Mouse (Mus musculus) kidney, embryonic 14.5 days (tissue): ENCODE results near the gene Thrap3. TPM values are rescaled to one million over a fixed set of nuclear protein-coding genes. Genes with fewer than 3 reads are reported as not detected.

Experiments
- ATAC-seq: fragments of 200-750 bp; cut with Nextera tagmentation; 2 replicates; pipeline ENCODE4 v1.8.0; 2017; ENCODE audit warnings: moderate number of reproducible peaks, mild to moderate bottlenecking, moderate TSS enrichment, moderate library complexity; ENCODE audit not compliant: low FRiP score, low TSS enrichment
- H3K27ac ChIP-seq: fragments of 300-500 bp; sonication (generic); 2 replicates; pipeline ENCODE4 v1.5.1; 2014; ENCODE audit warnings: low read depth, mild to moderate bottlenecking, low read length, moderate library complexity, mixed read lengths
- H3K27me3 ChIP-seq: fragments of 300-500 bp; sonication (generic); 2 replicates; pipeline ENCODE4 v1.6.1; 2014; ENCODE audit warnings: mild to moderate bottlenecking, low read length; ENCODE audit not compliant: control insufficient read depth, insufficient read depth
- H3K36me3 ChIP-seq: fragments of 300-500 bp; sonication (generic); 2 replicates; pipeline ENCODE4 v1.6.1; 2014; ENCODE audit warnings: low read length, mixed read lengths; ENCODE audit not compliant: control insufficient read depth, insufficient read depth
- H3K4me1 ChIP-seq: fragments of 300-500 bp; sonication (generic); 2 replicates; pipeline ENCODE4 v1.6.1; 2014; ENCODE audit warnings: low read length, mixed read lengths; ENCODE audit not compliant: control insufficient read depth, insufficient read depth
- H3K4me2 ChIP-seq: fragments of 300-500 bp; sonication (generic); replicated peaks from 2 replicates; pipeline ENCODE4 v1.6.1; 2014; ENCODE audit warnings: low read depth, mild to moderate bottlenecking, low read length
- H3K4me3 ChIP-seq: fragments of 300-500 bp; sonication (generic); 2 replicates; pipeline ENCODE4 v1.5.1; 2014; ENCODE audit warnings: mild to moderate bottlenecking, low read length
- H3K9ac ChIP-seq: fragments of 300-500 bp; sonication (generic); 2 replicates; pipeline ENCODE4 v1.6.1; 2014; ENCODE audit warnings: low read depth, mild to moderate bottlenecking, low read length, moderate library complexity
- H3K9me3 ChIP-seq: fragments of 300-500 bp; sonication (generic); 2 replicates; pipeline ENCODE4 v1.6.1; 2016; ENCODE audit warnings: low read length; ENCODE audit not compliant: control insufficient read depth
- WGBS: fragments of 180-500 bp; shearing (Covaris S2); extraction: QIAGEN DNeasy Blood & Tissue Kit; methylation state at CpG from one replicate; pipeline ENCODE4 v1.1.7; 2014; 5-methylcytosine and 5-hydroxymethylcytosine counted together
- polyA plus RNA-seq: library from polyadenylated mRNA; unstranded; fragments of >200 nt; fragmentation: Nextera tagmentation; extraction: Ambion mirVana; gene quantifications from 2 replicates; pipeline ENCODE4 v1.2.1, GENCODE M21; 2014

Thrap3 gene
- polyA plus RNA-seq, 1 experiment from 2014 or later, result 281 TPM

DNA sequence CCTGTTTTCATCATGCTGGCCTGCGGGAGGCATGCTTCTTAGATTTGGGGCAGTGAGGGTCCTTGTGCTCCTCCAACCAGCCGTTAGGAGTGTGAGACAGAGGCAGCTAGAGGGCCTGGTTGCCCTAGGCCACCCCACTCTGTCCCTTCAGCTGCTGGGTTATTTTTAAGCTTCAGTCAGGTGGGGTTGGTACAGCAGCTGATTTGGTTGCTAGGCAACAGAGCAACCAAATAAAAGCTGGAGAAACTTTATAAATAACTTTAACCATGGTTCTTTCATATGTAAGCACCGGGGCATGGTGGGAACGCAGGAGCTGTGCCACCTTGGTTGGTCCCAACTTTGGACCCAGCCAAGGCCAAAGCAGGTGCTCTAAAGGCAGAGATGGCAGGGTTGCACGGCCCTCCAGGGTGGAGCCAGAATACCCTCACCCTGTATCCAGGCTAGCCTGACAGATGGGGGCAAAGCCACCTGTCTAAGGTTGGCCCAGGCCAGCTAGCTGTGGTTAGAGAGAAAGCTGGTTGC lies 35.2 kb upstream of the Thrap3 start:
- no peaks in the 10 kb centered on the region for H3K27me3 ChIP-seq
- no peak overlapping the region for H3K9ac ChIP-seq
- H3K27ac ChIP-seq, result no peak overlapping the region
- 75% methylated on average over 5 of the region's 5 CpGs for WGBS
- H3K4me2 ChIP-seq, result no peak overlapping the region
- no peak overlapping the region for H3K4me3 ChIP-seq
- H3K9me3 ChIP-seq, result no peaks in the 10 kb centered on the region
- no peaks in the 10 kb centered on the region for H3K4me1 ChIP-seq
- ATAC-seq, result no peak
- H3K36me3 ChIP-seq, result peaks cover 97% of the 10 kb centered on the region

DNA sequence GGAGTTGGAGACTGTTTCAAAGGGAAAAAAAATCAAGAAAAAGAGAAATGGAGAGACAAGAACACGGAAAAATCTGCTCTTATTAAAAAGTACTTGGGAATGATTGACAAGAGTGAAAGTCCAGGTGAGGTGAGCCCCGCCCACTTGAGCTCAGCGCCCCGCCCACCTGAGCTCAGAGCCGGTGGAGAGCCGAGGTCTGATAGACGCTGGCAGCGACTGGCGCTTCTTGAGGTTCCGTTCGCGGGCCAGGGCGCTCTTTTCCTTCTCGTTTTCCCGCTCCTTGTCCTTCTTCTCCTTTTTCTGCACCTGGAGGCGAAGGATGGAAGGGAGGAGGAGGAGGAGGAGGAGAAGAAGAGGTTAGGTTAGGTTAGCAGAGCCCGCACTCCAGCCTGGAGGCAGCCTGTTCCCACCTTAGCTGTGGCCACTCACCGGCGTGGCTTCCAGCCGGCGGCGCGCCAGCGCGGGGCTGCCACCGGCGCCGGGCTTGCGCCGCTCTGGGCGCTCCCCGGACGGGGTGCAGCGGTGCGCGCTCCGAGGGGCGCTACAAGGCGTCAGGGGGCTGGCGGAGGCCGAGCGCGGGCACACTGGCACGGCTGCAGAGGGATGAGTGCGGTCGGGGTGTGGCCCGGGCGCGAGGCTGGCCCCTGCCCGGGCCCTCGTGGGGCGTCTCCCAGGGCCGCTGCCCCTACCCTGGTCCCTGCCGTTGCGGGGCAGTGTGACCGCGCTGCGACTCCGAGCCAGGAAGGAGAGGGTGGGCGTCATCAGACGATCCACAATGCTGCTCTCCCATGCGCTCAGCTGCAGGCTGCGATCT lies 34.1 kb upstream of the Thrap3 start:
- no peaks in the 10 kb centered on the region for H3K27me3 ChIP-seq
- no peak overlapping the region for H3K4me2 ChIP-seq
- peaks cover 98% of the 10 kb centered on the region for H3K36me3 ChIP-seq
- H3K27ac ChIP-seq, result no peak overlapping the region
- no peaks in the 10 kb centered on the region for H3K4me1 ChIP-seq
- H3K9ac ChIP-seq, result peak overlapping the region; percentile 23; the same call in 1 of the 2 replicates
- no peak overlapping the region for H3K4me3 ChIP-seq
- ATAC-seq, result peak; percentile 24; the same call in 1 of the 2 replicates
- no peaks in the 10 kb centered on the region for H3K9me3 ChIP-seq
- 54% methylated on average over 56 of the region's 63 CpGs for WGBS

DNA sequence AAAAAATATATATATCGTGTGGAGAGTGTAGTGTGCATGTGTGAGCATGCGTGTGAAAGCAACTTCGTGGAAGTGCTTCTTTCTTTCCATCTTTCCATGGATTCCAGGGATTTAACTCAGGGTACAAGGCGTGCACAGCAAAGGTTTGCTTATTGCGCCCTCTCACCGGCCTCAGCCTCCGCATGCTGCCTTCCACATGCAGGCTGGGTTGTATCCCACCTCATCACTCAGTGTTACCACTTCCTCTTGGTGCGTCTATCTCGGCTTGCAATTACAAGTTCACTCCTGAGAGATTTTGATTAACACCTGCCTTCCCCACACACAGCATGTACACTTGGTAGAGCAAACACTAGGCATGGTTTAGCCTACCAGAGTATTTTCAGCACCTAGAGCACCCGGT lies 32.6 kb upstream of the Thrap3 start:
- Histone ChIP-seq H3K4me2 (no peak overlapping the region), H3K36me3 (peaks cover 98% of the 10 kb centered on the region), H3K27me3 (no peaks in the 10 kb centered on the region), H3K4me1 (no peaks in the 10 kb centered on the region), H3K9ac (no peak overlapping the region), H3K9me3 (no peaks in the 10 kb centered on the region), H3K4me3 (no peak overlapping the region), H3K27ac (no peak overlapping the region)
- WGBS, result 90% methylated on average over 10 of the region's 10 CpGs
- no peak for ATAC-seq

DNA sequence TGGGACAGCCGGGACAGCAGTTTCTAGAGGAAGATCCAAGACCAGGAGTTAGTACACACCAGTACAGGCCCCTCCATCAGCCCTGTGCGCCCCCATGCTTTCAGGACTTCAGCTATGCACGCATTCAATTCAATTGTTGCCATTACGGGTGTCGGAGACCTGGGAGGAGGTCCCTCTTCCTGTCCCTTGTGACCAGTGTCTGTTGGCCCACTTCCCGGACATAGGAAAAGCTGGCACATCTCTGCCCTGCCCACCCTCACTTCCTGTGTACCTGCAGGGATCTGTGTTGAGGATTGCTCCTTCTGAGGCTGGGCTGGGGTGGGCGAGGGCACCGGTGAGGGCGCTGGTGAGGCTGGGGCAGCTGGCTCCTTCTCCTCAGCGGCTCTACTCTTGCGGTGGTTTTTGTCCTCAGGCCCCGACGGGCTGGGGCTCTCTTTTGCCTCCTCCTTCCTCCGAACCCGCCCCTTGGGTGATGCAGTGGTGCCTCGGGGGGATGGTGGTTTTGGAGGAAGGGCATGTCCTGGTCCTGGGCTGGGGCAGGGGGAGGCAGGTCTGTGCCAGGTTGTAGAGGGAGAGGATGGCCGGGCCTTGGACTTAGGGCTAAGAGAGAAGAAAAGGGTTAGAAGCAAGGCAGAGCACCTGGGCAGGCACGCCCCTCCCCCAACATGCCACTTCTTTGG lies 32.1 kb upstream of the Thrap3 start:
- WGBS, result 87% methylated on average over 18 of the region's 18 CpGs
- H3K4me3 ChIP-seq, result no peak overlapping the region
- no peaks in the 10 kb centered on the region for H3K4me1 ChIP-seq
- H3K9ac ChIP-seq, result no peak overlapping the region
- no peak overlapping the region for H3K4me2 ChIP-seq
- no peak overlapping the region for H3K27ac ChIP-seq
- no peaks in the 10 kb centered on the region for H3K27me3 ChIP-seq
- peaks cover 94% of the 10 kb centered on the region for H3K36me3 ChIP-seq
- H3K9me3 ChIP-seq, result no peaks in the 10 kb centered on the region
- no peak for ATAC-seq

DNA sequence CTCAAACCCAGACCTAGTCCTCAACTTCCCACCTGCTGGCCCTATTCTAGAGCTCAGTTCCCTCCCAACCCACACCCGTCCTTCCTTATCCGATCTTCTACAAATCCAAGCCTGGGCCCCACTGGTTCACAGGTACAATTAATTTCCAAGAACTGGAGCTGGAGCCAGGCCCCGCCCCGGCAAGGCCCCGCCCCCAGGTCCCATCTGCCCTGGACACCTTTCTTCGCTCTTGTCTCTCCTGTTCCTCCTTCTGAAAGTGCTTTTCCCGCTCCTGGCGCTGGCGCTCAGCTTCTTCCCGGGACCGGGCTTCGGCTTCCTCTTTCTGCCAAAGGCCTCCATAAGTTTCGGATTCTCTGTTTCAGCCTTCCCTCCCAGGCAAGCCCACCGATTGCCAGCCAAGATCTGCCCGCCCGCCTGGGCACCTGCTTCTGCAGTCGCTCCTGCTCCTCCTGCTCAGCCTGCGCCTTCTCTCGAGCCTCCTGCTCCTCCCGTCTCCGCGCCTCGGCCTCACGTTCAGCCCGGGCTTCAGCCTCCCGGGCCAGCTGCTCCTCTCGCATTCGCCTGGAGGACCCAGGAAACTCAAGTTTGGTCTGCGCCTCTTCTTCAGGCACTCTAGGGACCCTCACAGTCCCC lies 31.2 kb upstream of the Thrap3 start:
- Histone ChIP-seq H3K4me3 (no peak overlapping the region), H3K4me1 (no peaks in the 10 kb centered on the region), H3K4me2 (no peak overlapping the region), H3K27me3 (no peaks in the 10 kb centered on the region), H3K36me3 (peaks cover 85% of the 10 kb centered on the region), H3K9me3 (no peaks in the 10 kb centered on the region), H3K27ac (no peak overlapping the region), H3K9ac (no peak overlapping the region)
- WGBS, result 95% methylated on average over 29 of the region's 29 CpGs
- ATAC-seq, result no peak

DNA sequence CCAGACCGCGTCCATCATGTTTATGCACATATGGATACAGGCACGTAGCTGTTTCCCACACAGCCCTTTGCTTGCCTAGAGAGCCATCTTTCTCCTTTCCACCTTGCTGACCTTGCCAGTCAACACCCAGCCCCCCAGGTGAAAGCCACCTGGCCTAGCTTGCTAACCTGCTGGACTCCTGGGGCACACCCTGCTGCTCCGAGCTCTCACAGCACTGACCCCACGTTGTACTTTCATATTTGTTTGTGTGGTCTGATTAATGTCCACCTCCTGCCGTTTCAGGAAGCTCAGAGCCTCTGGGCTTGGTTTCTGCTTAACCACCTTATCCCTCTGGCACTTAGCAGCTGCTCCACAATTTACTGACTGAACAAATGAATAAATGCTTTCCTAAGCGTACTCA lies 27.3 kb upstream of the Thrap3 start:
- H3K9ac ChIP-seq, result no peak overlapping the region
- no peak for ATAC-seq
- no peaks in the 10 kb centered on the region for H3K27me3 ChIP-seq
- WGBS, result 69% methylated on average over 7 of the region's 7 CpGs
- H3K4me3 ChIP-seq, result no peak overlapping the region
- no peak overlapping the region for H3K4me2 ChIP-seq
- H3K27ac ChIP-seq, result no peak overlapping the region
- no peaks in the 10 kb centered on the region for H3K9me3 ChIP-seq
- H3K36me3 ChIP-seq, result peaks cover 48% of the 10 kb centered on the region
- H3K4me1 ChIP-seq, result no peaks in the 10 kb centered on the region

DNA sequence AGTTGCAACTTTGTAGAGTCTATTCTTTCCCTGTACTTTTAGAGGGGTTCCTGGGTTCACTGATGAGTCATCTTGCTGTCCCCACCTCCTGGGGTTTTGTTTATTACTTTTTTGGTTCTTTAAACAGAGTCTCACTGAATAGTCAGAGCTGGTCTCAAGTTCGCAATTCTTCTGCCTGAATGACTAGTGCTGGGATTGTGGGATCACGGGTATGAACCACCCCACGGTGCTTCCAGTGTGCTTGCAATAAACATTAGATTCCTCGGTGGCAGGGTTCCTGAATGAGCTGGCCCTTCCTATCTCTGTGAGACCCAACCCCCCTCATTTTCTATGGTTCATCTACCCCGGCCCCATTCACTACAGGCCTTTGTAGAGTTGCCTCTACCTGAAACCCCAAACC lies 25.6 kb upstream of the Thrap3 start:
- Histone ChIP-seq H3K36me3 (peaks cover 31% of the 10 kb centered on the region), H3K9me3 (no peaks in the 10 kb centered on the region), H3K4me1 (no peaks in the 10 kb centered on the region), H3K27ac (no peak overlapping the region), H3K4me2 (no peak overlapping the region), H3K9ac (no peak overlapping the region), H3K27me3 (no peaks in the 10 kb centered on the region), H3K4me3 (no peak overlapping the region)
- ATAC-seq, result no peak
- 26% methylated on average over 5 of the region's 5 CpGs for WGBS

DNA sequence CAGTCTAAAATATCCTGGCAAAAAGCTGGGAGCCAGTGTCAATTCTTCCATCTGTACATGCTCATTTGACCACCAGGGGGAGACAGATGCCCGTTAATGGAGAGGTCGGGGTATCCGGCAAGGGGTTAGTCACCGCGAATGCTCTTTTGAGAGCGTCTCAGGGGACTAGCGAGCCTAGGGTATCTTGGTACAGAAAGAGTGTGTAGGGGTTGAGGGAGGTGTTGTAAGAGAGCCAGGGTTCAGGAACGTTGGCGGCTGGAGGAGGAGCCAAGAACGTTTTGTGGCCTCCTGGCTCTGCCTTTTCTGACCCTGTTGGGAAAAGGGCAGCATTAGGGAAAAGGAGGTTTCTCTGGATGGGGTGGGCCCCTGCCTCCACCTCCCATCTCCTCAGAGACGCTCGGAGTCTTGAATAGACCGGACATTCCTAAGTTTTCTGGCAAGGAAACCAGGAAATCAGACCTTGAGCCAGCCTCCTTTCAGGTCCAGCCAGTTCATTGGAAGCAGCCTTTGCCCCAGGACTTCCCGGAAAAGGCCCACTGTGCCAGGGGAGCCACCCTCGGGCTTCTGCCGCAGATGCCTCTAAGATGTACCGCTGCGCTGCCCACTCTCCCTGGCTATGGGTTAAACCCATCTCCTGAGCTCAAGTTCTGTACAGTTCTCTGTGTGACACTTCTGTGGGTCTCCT lies 24.7 kb upstream of the Thrap3 start:
- H3K4me2 ChIP-seq, result peak overlapping the region; percentile 51
- peaks cover 21% of the 10 kb centered on the region for H3K36me3 ChIP-seq
- ATAC-seq, result peak; percentile 84
- H3K4me1 ChIP-seq, result no peaks in the 10 kb centered on the region
- peak overlapping the region; percentile 25; the same call in 1 of the 2 replicates for H3K4me3 ChIP-seq
- H3K27ac ChIP-seq, result peak overlapping the region; percentile 49; the same call in 1 of the 2 replicates
- WGBS, result 10% methylated on average over 18 of the region's 18 CpGs
- H3K9me3 ChIP-seq, result no peaks in the 10 kb centered on the region
- H3K27me3 ChIP-seq, result no peaks in the 10 kb centered on the region
- peak overlapping the region; percentile 28; the same call in 1 of the 2 replicates for H3K9ac ChIP-seq
